Comparison of ENCODE assay signal across 16 mouse cellular contexts in genomic region chr16:25797732-25798294, GRCm38 (mm10).
"Had no signal": no experiment of that assay in that cellular context is flagged by ENCODE, and none has a peak within 500 bp of the region (broad histone marks: within the 10 kb centered on the region; RNA-seq: fewer than 3 reads in every experiment).

No protein-coding gene starts in this region.

- H3K27ac ChIP-seq: midbrain, embryonic 10.5 days; midbrain, embryonic 12.5 days; neural tube, embryonic 13.5 days; neural tube, embryonic 15.5 days had no signal

- H3K4me3 ChIP-seq: midbrain, embryonic 10.5 days; midbrain, embryonic 12.5 days; myocyte; neural tube, embryonic 13.5 days; neural tube, embryonic 15.5 days had no signal

- H3K4me1 ChIP-seq: neural tube, embryonic 13.5 days; neural tube, embryonic 15.5 days had no signal

- H3K27me3 ChIP-seq: midbrain, embryonic 12.5 days; neural tube, embryonic 13.5 days; neural tube, embryonic 15.5 days had no signal

- H3K4me2 ChIP-seq: lung, embryonic 14.5 days; midbrain, embryonic 12.5 days; neural tube, embryonic 13.5 days; neural tube, embryonic 15.5 days had no signal

- H3K9me3 ChIP-seq: midbrain, embryonic 10.5 days; midbrain, embryonic 12.5 days; neural tube, embryonic 13.5 days; neural tube, embryonic 15.5 days had no signal

- DNase-seq: lung, adult 18-20 months; lung, embryonic 14.5 days; lung, postnatal 10 days; lung, postnatal 4 days; midbrain, embryonic 14.5 days; retina, postnatal 1 day; right cerebral cortex, adult 18-20 months; thymus, adult 18-20 months; thymus, postnatal 14 days; thymus, postnatal 36 days had no signal

- H3K36me3 ChIP-seq: midbrain, embryonic 10.5 days; midbrain, embryonic 12.5 days; neural tube, embryonic 13.5 days; neural tube, embryonic 15.5 days had no signal

- ATAC-seq: midbrain, embryonic 16.5 days had no signal

- H3K9ac ChIP-seq: lung, embryonic 14.5 days; midbrain, embryonic 12.5 days; neural tube, embryonic 13.5 days; neural tube, embryonic 15.5 days had no signal
